Mouse (Mus musculus) gonadal fat pad, adult 2 months (tissue): ENCODE results near the gene Clpsl2. TPM values are rescaled to one million over a fixed set of nuclear protein-coding genes. Genes with fewer than 3 reads are reported as not detected.

Source experiments
- DNase-seq: peaks from one replicate; pipeline ENCODE4 v3.0.0-alpha.2; 2012; ENCODE audit warnings: low read depth
- polyA plus RNA-seq: library from polyadenylated mRNA; depleted of rRNA; stranded (reverse); fragments of >200 nt; gene quantifications from 2 replicates; pipeline ENCODE4 v1.2.3, GENCODE M21; 2012; rRNA removed

Clpsl2 gene
- polyA plus RNA-seq, 1 experiment: 1,738 TPM

DNA sequence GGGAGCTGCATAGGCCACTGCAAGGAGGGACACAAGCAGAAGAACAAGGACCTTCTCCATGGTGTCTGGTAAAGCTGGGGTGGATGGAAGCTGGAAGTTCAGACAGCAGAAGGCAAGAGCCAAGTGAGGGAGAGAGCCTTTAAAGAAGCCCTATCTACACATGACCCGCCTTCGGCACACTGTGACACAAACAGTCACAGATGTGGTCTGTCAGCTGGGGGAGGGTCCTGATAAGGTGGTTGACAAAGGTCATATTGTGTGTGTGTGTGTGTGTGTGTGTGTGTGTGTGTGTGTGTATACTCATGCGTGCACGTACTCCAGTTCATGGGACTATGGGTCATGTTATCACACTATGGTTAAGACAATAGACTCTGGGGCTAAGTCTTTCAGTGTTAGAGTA is 11.4 kb downstream of the Clpsl2 start, which contains the start of gene Clps:
Gene Clps (minus strand): TSS at position 169 of the 400 bp plus-strand sequence.
- DNase-seq: no peak

DNA sequence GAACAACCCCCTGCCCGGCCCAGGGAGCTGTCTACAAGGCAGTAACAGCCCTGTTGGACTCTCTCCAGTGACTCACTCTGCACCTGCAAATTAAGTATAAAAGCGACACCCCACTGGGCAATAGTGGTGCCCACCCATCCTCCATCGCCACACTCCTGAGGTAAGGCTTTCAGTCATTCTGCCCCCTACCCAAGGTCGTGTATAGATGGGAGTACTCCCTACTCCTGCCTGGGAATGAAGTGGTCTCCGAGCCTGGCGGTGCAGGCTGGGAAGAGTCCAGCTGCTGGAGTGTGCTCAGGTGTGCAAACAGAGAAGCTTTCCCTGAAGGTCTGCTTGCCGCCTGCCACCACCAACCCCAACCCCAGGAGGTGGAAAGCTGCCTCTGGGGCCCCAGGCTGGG is 12.4 kb downstream of the Clpsl2 start:
- no peak for DNase-seq

DNA sequence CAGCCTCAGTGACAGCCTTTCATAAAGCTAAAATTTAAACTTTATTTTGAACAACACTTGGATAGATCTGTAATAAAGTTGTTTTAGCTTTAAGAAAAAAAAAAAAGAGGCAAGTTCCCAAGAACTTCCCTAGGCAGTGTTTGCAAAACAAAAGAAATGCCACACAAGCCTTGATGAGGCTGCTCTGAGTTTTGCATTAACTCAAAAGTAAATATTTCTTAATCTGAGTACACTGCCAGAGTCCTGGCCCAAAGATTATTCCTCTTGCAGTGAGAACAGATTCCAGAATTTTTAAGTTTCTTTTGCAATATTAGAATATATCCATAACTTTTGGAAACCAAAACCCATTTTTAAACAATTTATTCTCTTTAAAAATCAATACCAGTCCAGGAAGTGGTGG is 16.0 kb downstream of the Clpsl2 start:
- no peak for DNase-seq

DNA sequence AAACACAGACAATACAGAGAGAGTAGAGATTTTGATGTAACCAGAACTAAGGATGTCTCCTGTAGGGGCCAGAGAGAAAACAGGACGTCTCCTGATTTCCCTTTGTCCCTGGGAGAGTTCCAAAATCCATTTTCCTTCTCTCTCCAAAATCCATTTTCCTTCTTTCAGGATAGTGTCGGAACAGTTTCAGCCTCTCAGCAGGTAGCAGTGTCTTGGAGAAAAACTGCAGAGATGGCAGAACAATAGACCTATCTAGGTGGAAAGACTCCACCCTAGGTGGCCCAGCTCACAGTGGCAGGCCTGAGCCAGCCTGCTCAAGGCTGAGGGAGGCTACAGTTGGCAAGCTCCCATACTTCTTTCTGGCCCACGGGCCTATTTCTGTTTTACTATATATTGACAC is 18.3 kb downstream of the Clpsl2 start:
- DNase-seq: no peak

DNA sequence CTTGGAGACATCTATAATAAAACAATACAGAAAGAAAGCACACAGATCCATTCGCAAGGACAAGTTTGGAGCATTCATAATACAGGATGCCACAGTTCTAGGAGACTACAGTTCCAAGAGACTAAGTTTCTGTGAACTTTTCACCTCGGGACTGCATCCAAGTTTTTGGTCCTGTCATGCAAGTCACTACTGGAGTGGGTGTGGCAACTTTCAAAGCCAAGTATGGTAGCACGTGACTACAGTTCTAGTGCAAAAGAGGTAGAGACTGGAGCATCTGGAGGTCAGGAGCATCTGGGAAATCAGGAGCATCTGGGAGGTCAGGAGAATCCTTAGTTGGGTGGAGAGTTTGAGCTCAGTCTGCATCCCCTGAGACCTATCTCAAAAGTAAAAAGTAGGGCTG is 22.7 kb downstream of the Clpsl2 start:
- DNase-seq: no peak

DNA sequence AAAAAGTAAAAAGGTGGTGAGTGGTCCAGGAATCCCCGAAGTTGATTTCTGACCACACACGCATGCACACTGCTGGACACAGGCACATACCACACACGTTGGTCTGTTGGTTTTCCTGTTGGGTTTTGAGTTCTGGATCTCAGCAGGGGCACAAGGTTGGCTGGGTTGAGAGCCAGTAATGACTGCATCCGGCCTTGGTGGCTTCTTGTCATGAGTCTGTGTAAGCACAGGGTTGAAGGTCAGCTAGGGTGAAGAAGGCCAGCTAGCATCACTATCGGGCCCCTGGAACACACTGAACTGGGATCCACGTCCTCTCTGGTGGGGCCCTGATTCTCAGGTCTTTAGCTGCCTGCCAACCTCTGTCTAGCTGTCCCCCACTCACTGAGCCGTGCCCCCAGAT is 23.3 kb downstream of the Clpsl2 start:
- no peak for DNase-seq

DNA sequence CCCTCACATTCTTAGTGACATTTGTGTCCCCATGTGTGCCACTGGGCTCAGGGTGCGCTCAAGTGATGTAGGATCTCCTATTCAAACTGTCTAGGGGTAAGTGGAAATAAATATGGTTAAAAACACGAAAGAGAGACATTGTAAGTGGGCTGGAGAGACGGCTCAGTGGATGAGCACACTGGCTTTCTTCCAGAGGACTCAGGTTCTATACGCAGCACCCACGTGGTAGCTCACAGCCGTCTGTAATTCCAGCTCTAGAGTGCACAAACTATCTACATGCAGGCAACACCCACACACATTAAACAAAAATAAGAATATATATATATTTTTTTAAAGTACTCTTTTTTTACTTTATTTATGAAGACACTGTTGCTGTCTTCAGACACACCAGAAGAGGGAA is 23.7 kb downstream of the Clpsl2 start:
- no peak for DNase-seq

DNA sequence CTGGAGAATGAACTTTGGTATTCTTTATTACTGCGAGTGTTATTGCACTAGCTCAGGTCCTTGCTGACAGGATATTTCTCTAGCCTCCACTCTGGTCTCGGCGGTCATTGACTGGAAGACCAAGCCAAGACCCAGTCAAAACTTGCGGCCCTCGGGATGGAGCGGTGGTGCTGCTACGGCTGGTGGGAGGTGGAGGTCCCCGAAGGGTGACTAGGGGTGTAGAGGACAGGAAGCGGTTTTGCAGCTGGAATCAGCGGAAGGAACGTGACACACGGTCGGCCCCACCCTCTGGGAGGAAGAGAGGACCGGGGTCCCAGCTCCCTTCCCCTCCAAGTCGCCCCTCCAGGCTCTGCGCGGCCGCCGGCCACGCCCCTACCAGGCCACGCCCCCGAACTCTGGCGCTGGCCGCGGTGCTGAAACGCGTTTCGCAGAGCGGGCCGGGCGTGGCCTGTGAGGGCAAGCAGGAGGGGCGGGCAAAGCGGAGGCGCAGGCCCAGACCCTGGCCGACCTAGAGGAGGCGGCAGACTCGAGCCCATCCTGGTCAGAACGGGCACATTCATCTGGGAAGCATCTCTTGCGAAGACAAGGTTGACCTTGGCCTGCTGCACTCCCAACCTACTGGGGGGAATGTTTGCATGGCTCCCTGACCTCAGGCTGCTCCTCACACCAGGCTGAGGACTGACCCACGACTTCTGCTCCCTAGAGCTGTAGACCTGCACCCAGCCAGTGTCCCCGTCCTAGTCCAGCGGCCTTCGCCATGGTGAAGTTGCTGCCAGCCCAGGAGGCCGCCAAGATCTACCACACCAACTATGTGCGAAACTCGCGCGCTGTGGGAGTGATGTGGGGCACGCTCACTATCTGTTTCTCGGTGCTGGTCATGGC is 26.3 kb downstream of the Clpsl2 start, which contains the start of gene Lhfpl5:
Gene Lhfpl5 (plus strand): TSS at position 398 of the 882 bp plus-strand sequence.
- no peak for DNase-seq

DNA sequence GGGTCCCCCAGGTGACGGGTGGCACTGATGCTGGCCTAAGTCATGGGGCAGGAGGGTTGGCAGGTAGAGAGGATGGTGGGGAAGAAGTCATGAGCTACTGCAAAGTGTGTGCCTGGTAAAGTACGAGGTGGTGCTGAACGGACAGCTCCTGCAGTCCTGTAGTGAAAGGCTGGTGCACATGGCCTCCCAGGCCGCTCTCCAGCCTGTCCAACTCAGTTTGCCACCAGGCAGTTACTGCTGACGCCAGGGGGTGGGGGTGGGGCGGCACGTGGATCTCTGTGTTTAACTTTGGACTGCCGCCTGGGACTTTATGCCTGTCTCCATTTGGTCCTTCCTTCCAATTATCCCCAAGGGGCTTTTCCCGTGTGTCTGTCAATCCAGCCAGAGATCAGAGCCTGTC is 31.2 kb downstream of the Clpsl2 start:
- no peak for DNase-seq

DNA sequence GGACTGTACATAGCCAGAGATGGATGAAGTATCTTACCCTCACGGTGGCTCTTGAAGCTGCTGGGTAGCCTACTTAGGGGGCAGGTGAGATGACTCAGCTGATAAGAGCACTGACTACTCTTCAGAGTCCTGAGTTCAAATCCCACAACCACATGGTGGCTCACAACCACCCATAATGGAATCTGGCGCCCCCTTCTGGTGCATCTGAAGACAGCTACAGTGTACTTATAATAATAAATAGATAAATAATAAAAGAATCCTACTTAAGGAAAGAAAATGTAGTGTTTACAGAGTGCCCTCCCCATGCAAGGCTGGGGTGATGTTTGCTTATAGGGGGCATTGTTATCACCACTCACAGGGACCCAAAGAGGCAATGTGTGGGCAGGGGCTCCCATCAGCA is 31.8 kb downstream of the Clpsl2 start:
- no peak for DNase-seq

DNA sequence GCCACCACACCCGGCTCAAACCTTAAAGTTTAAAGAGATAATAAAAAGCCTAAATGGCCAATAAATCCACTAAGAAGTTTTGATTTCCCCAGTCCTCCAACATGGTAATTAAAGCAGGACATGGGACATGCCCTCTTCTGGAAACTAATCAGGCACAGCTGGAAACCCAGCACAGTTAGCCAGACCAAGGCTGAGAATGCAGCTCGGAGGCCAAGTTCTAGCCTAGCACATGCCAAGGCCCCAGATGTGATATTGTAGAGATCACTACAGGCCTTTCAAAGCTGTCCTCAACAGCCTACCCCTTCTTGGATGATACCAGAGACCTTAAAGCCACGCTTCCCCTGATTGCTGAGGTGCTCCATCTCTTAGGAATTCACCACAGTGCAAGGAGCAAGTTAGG is 37.3 kb downstream of the Clpsl2 start:
- no peak for DNase-seq

DNA sequence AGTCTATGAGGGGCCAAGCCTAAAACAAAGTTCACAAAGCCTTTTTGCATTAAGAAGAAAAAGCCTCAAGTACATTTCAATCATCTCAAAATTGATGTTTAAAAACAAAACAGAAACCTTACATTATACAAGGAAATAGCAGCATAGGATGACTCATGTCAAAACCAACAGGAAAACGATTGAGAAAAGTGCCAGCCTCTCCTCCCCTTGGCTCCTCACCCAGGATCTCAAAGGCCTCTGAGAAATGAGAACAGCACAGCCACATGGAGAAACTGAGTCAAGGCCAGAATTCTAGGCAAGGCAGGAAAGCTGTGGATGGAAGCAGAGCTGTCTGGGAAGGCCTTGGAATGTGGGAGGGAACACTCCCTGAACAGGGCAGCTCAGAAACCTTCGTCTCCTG is 39.4 kb downstream of the Clpsl2 start:
- DNase-seq: no peak

DNA sequence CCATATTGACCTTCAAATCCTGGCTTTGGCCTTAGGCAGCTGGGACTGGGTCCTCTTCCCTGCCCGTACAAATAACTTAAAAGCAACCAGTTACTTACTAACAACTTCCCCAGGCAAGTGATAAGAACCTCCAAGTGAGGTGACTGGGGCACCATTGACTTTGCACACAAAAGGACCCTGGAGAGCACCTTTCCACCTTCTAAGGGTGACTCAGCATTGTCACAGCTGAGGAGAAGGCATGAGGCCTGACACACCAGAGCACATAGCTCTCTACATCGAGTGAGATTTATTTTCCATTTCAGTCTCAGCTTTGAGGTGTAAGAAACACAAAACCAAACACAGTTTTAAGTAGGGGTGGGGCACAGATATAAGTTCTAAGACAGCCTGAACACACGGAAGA is 41.4 kb downstream of the Clpsl2 start:
- no peak for DNase-seq

DNA sequence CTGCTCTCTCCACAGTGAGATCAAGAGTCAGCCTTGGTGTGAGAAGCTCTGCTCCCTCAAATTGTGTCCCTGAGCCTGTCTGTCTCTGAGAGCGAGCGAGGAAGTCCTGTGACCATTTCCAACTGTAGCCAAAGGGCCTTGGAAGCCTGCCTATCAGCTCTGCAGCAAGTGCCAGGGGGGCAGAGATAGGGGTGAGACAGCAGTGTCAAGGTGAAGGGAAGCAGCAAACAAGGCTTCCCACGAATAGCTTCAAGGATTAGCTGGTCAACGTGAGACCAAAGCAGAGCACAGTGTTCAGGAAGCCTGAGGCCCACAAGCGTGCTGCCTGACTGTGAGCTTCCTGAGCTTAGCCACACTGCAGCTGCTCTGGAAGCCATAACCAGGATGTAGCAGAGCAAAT is 42.3 kb downstream of the Clpsl2 start:
- no peak for DNase-seq

DNA sequence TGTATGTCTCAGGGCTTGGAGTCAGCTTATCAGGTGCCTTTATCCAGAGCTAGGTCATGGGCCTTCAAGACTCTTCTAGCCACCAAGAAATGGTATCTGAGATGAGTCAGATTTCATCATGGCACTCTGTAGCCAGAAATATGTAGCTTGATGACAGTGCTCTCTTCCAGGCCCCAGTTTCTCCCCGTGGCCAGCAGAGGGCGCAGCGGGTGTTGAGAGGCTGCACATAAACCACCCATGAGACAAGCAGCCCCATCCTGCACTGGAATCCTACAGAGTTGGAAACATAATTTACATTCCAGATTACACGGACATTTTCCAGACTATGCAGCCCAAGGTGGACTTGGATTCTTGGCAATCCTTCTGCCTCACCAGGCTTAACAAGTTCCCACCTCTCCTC is 43.8 kb downstream of the Clpsl2 start:
- DNase-seq: no peak

DNA sequence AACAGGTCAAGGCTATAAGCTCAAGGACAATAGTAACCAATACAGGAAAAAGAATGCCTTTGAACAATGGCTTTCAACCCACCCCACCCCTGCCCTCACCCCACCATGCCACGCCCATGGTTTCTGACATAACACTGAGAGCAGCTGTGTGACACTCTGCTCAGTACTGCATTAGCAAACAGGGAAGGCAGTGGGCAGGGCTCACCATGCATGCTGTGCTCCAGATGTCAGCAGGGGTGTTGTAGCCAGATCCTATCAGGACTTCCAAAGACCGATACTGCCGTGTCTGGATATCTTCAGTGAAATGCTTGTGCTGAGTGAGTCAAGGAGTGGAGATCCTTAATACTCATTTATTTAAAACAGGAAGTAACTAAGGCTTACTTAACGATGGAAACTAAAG is 44.8 kb downstream of the Clpsl2 start:
- no peak for DNase-seq

DNA sequence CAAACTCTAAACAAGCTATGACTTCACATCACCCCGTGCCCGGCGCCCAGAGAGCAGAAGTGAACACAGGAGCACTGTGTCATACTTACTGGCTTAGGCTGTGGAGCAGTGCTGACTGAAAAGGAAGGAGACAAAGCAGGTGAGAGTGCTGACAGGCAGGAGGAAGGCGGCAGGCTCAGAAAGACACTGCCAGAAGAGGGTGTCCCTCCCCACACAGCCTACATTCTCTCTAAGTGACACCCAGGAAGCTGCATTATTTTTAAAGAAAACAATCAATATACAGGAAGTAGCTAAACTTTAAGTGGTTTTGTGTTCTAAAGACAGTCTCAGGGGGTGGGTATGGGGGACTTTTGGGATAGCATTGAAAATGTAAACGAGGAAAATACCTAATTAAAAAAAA is 51.6 kb downstream of the Clpsl2 start:
- DNase-seq: no peak

DNA sequence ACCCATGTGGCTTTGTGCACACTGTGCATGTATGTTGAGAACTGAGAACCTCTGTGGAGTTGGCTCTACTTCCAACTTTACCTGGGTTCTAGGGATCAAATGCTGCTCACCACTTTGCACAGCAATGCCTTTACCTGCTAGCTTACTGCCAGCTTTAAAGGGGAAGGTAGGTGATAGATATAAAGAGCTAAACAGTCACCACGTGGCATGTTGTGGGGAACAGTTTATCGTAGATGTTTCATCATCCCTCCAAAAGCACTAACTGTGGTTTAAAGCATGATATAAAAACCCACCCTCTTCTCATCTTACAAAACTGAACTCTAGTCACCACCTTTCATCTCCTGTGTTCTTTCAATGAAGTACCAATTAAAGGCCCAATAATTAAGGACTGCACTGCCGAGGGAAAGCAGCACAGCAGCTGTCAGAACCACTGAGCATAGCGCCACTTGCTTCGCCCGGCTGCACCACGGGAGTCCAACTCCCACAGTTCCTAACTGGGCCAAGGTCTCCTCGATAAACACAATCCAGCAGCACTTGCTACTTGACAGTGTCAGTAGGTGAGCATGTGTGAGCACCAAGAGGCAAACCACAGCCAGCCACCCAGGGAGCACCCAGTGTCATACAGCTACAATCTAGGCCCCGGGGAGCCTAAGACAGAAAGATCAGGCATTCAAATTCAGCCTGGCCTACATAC is 52.5 kb downstream of the Clpsl2 start:
- no peak for DNase-seq

Other genes with a start within 250 kb of the Clpsl2 start
- gene Fance, start 235.9 kb upstream of the Clpsl2 start, polyA plus RNA-seq: 14.8 and 17.7 TPM in 2 replicates
- gene Rpl10a, start 220.9 kb upstream of the Clpsl2 start, polyA plus RNA-seq: 1,759 and 1,778 TPM in 2 replicates
- 18.8 and 21.1 TPM in 2 replicates for gene Tead3, start 198.6 kb upstream of the Clpsl2 start, polyA plus RNA-seq
- gene Tulp1, start 184.2 kb upstream of the Clpsl2 start, polyA plus RNA-seq: 1.3 and 1.7 TPM in 2 replicates
- 133 and 182 TPM in 2 replicates for gene Fkbp5, start 31.9 kb upstream of the Clpsl2 start, polyA plus RNA-seq
- 2.2 and 2.4 TPM in 2 replicates for gene Armc12, start 18.6 kb upstream of the Clpsl2 start, polyA plus RNA-seq
- 1.7 and 8.1 TPM in 2 replicates for gene Clps, start 11.4 kb downstream of the Clpsl2 start, polyA plus RNA-seq
- gene Lhfpl5, start 26.2 kb downstream of the Clpsl2 start, polyA plus RNA-seq: not detected in 2 replicates
- 20.4 and 22.5 TPM in 2 replicates for gene Srpk1, start 73.3 kb downstream of the Clpsl2 start, polyA plus RNA-seq
- gene Slc26a8, start 140.8 kb downstream of the Clpsl2 start, polyA plus RNA-seq: 2.3 and 3.0 TPM in 2 replicates
- 72.3 and 73.3 TPM in 2 replicates for gene Mapk14, start 141.9 kb downstream of the Clpsl2 start, polyA plus RNA-seq
- gene AC170998.1, start 176.7 kb downstream of the Clpsl2 start, polyA plus RNA-seq: 0.50 and 0.57 TPM in 2 replicates
- 24.3 and 30.1 TPM in 2 replicates for gene Mapk13, start 219.9 kb downstream of the Clpsl2 start, polyA plus RNA-seq